Mouse (Mus musculus): ENCODE measurements around the gene Igf1r.

Gene Igf1r

GRCm38 (mm10) chr7:67952777-67953700 is at the start of gene Igf1r:
TSS of gene Igf1r (plus strand) at chr7:67952827.
- peak; percentile 35 to 43 for DNase-seq (ENCODE audit: low spot score in 2 of 2)

- no peak for DNase-seq (ENCODE audit: low spot score in 2 of 2)
Observed at GRCm38 (mm10) chr7:67906358-67906757, 46.3 kb upstream of the Igf1r start.

- DNase-seq (ENCODE audit: low spot score in 2 of 2), result no peak
Observed at GRCm38 (mm10) chr7:67907786-67908400, 44.7 kb upstream of the Igf1r start.

- DNase-seq (ENCODE audit: low spot score in 2 of 2), result no peak
Observed at GRCm38 (mm10) chr7:67910528-67910927, 42.1 kb upstream of the Igf1r start.

GRCm38 (mm10) chr7:67910947-67911346 is 41.7 kb upstream of the Igf1r start:
- no peak for DNase-seq (ENCODE audit: low spot score in 2 of 2)

GRCm38 (mm10) chr7:67911841-67912240 is 40.8 kb upstream of the Igf1r start:
- no peak for DNase-seq (ENCODE audit: low spot score in 2 of 2)

- no peak for DNase-seq (ENCODE audit: low spot score in 2 of 2)
Observed at GRCm38 (mm10) chr7:67916960-67917359, 35.7 kb upstream of the Igf1r start.

GRCm38 (mm10) chr7:67917753-67918152 is 34.9 kb upstream of the Igf1r start:
- no peak for DNase-seq (ENCODE audit: low spot score in 2 of 2)

GRCm38 (mm10) chr7:67919467-67919866 is 33.2 kb upstream of the Igf1r start:
- no peak for DNase-seq (ENCODE audit: low spot score in 2 of 2)

GRCm38 (mm10) chr7:67924215-67924614 is 28.4 kb upstream of the Igf1r start:
- DNase-seq (ENCODE audit: low spot score in 2 of 2), result no peak

- no peak for DNase-seq (ENCODE audit: low spot score in 2 of 2)
Observed at GRCm38 (mm10) chr7:67930132-67930531, 22.5 kb upstream of the Igf1r start.

- DNase-seq (ENCODE audit: low spot score in 2 of 2), result no peak
Observed at GRCm38 (mm10) chr7:67936801-67937200, 15.8 kb upstream of the Igf1r start.

GRCm38 (mm10) chr7:67943805-67944204 is 8.8 kb upstream of the Igf1r start:
- DNase-seq (ENCODE audit: low spot score in 2 of 2), result no peak

GRCm38 (mm10) chr7:67946901-67947300 is 5.7 kb upstream of the Igf1r start:
- no peak for DNase-seq (ENCODE audit: low spot score in 2 of 2)

- DNase-seq (ENCODE audit: low spot score in 2 of 2), result no peak
Observed at GRCm38 (mm10) chr7:67950346-67950814, 2.2 kb upstream of the Igf1r start.

- peak; percentile 79 to 87 for DNase-seq (ENCODE audit: low spot score in 2 of 2)
Observed at GRCm38 (mm10) chr7:67950815-67951531, 1.7 kb upstream of the Igf1r start.

- peak; percentile 88 to 95 for DNase-seq (ENCODE audit: low spot score in 2 of 2)
Observed at GRCm38 (mm10) chr7:67951532-67952035, 1.0 kb upstream of the Igf1r start.

GRCm38 (mm10) chr7:67952036-67952681 is 468 bp upstream of the Igf1r start:
- DNase-seq (ENCODE audit: low spot score in 2 of 2), result peak; percentile 66 to 80

- no peak for DNase-seq (ENCODE audit: low spot score in 2 of 2)
Observed at GRCm38 (mm10) chr7:67953764-67954242, 1.2 kb downstream of the Igf1r start.

GRCm38 (mm10) chr7:67954591-67955185 is 2.1 kb downstream of the Igf1r start:
- no peak for DNase-seq (ENCODE audit: low spot score in 2 of 2)

GRCm38 (mm10) chr7:67955276-67955675 is 2.6 kb downstream of the Igf1r start:
- DNase-seq (ENCODE audit: low spot score in 2 of 2), result no peak

Data from frontal cortex, postnatal 10 days (tissue).